Mouse (Mus musculus): ENCODE results near the gene Fam192a.
A peak's percentile ranks its signal among the peaks of the same experiment; 100 is the strongest.

The Fam192a gene

GRCm38 (mm10) chr8:94532873-94533671, 68.7 kb downstream of the Fam192a start, which contains the start of gene Cpne2:
Cpne2 (plus strand) TSS chr8:94532990.
- peak; percentile 45 for DNase-seq (ENCODE audit: low read depth, low spot score)

- DNase-seq (ENCODE audit: low read depth, low spot score), result no peak
These were observed 69.3 kb downstream of the Fam192a start for GRCm38 (mm10) chr8:94532525-94532872.

- DNase-seq (ENCODE audit: low read depth, low spot score), result no peak
These were observed 69.8 kb downstream of the Fam192a start for GRCm38 (mm10) chr8:94532000-94532399.

- DNase-seq (ENCODE audit: low read depth, low spot score), result no peak
These were observed 71.2 kb downstream of the Fam192a start for GRCm38 (mm10) chr8:94530643-94531042.

- DNase-seq (ENCODE audit: low read depth, low spot score), result no peak
These were observed 71.9 kb downstream of the Fam192a start for GRCm38 (mm10) chr8:94529875-94530274.

GRCm38 (mm10) chr8:94528245-94528644, 73.6 kb downstream of the Fam192a start:
- no peak for DNase-seq (ENCODE audit: low read depth, low spot score)

- no peak for DNase-seq (ENCODE audit: low read depth, low spot score)
These were observed 74.6 kb downstream of the Fam192a start for GRCm38 (mm10) chr8:94527178-94527577.

GRCm38 (mm10) chr8:94524554-94524953, 77.2 kb downstream of the Fam192a start:
- DNase-seq (ENCODE audit: low read depth, low spot score), result no peak
